Mouse (Mus musculus): ENCODE results near the gene Pdyn.

Gene Pdyn

GRCm38 (mm10) chr2:129699484-129700158 is at the start of gene Pdyn:
Gene Pdyn (minus strand): TSS chr2:129699844.
- in situ Hi-C loops (cut with MboI; ENCODE audit: low sequenced_read_pairs), result no loop called here

GRCm38 (mm10) chr2:129742016-129742415 is 42.4 kb upstream of the Pdyn start:
- in situ Hi-C loops (cut with MboI; ENCODE audit: low sequenced_read_pairs), result no loop called here

- in situ Hi-C loops (cut with MboI; ENCODE audit: low sequenced_read_pairs), result no loop called here
These were observed 40.9 kb upstream of the Pdyn start for GRCm38 (mm10) chr2:129740515-129740914.

- in situ Hi-C loops (cut with MboI; ENCODE audit: low sequenced_read_pairs), result no loop called here
These were observed 34.4 kb upstream of the Pdyn start for GRCm38 (mm10) chr2:129734031-129734430.

GRCm38 (mm10) chr2:129729681-129730080 is 30.0 kb upstream of the Pdyn start:
- in situ Hi-C loops (cut with MboI; ENCODE audit: low sequenced_read_pairs), result no loop called here

- in situ Hi-C loops (cut with MboI; ENCODE audit: low sequenced_read_pairs), result no loop called here
These were observed 16.0 kb upstream of the Pdyn start for GRCm38 (mm10) chr2:129715671-129716070.

- in situ Hi-C loops (cut with MboI; ENCODE audit: low sequenced_read_pairs), result no loop called here
These were observed 13.4 kb upstream of the Pdyn start for GRCm38 (mm10) chr2:129713026-129713544.

GRCm38 (mm10) chr2:129696059-129696458 is 3.6 kb downstream of the Pdyn start:
- in situ Hi-C loops (cut with MboI; ENCODE audit: low sequenced_read_pairs), result no loop called here

- in situ Hi-C loops (cut with MboI; ENCODE audit: low sequenced_read_pairs), result no loop called here
These were observed 5.3 kb downstream of the Pdyn start for GRCm38 (mm10) chr2:129694303-129694702.

GRCm38 (mm10) chr2:129692694-129693093 is 7.0 kb downstream of the Pdyn start:
- in situ Hi-C loops (cut with MboI; ENCODE audit: low sequenced_read_pairs), result no loop called here

- in situ Hi-C loops (cut with MboI; ENCODE audit: low sequenced_read_pairs), result no loop called here
These were observed 9.9 kb downstream of the Pdyn start for GRCm38 (mm10) chr2:129689694-129690093.

GRCm38 (mm10) chr2:129688036-129688625 is 11.5 kb downstream of the Pdyn start:
- in situ Hi-C loops (cut with MboI; ENCODE audit: low sequenced_read_pairs), result no loop called here

- in situ Hi-C loops (cut with MboI; ENCODE audit: low sequenced_read_pairs), result no loop called here
These were observed 12.7 kb downstream of the Pdyn start for GRCm38 (mm10) chr2:129686908-129687307.

GRCm38 (mm10) chr2:129684014-129684413 is 15.6 kb downstream of the Pdyn start:
- in situ Hi-C loops (cut with MboI; ENCODE audit: low sequenced_read_pairs), result no loop called here

- in situ Hi-C loops (cut with MboI; ENCODE audit: low sequenced_read_pairs), result no loop called here
These were observed 19.4 kb downstream of the Pdyn start for GRCm38 (mm10) chr2:129680236-129680635.

GRCm38 (mm10) chr2:129679066-129679465 is 20.6 kb downstream of the Pdyn start:
- in situ Hi-C loops (cut with MboI; ENCODE audit: low sequenced_read_pairs), result loop anchor here (10.0 kb wide), 1 partner anchor 196 kb away; no protein-coding TSS in a partner anchor

GRCm38 (mm10) chr2:129677664-129678063 is 22.0 kb downstream of the Pdyn start:
- in situ Hi-C loops (cut with MboI; ENCODE audit: low sequenced_read_pairs), result loop anchor here (10.0 kb wide), 1 partner anchor 197 kb away; no protein-coding TSS in a partner anchor

GRCm38 (mm10) chr2:129674935-129675634 is 24.6 kb downstream of the Pdyn start:
- in situ Hi-C loops (cut with MboI; ENCODE audit: low sequenced_read_pairs), result loop anchor here (10.0 kb wide), 1 partner anchor 200 kb away; no protein-coding TSS in a partner anchor

- in situ Hi-C loops (cut with MboI; ENCODE audit: low sequenced_read_pairs), result loop anchor here (10.0 kb wide), 1 partner anchor 203 kb away; no protein-coding TSS in a partner anchor
These were observed 27.7 kb downstream of the Pdyn start for GRCm38 (mm10) chr2:129671911-129672310.

- in situ Hi-C loops (cut with MboI; ENCODE audit: low sequenced_read_pairs), result no loop called here
These were observed 37.2 kb downstream of the Pdyn start for GRCm38 (mm10) chr2:129662484-129662883.

- in situ Hi-C loops (cut with MboI; ENCODE audit: low sequenced_read_pairs), result no loop called here
These were observed 39.6 kb downstream of the Pdyn start for GRCm38 (mm10) chr2:129660020-129660419.

All from CH12F3 (cell line).